Mouse (Mus musculus) kidney, embryonic 16.5 days (tissue): ENCODE data around the gene P2rx4. TPM values are rescaled to one million over a fixed set of nuclear protein-coding genes. Genes with fewer than 3 reads are reported as not detected.

ENCODE experiments used
- ATAC-seq: fragments of 200-750 bp; cut with Nextera tagmentation; 2 replicates; pipeline ENCODE4 v1.8.0; 2017; ENCODE audit warnings: moderate TSS enrichment; ENCODE audit not compliant: low FRiP score, low TSS enrichment
- H3K27ac ChIP-seq: fragments of 300-500 bp; sonication (generic); 2 replicates; pipeline ENCODE4 v1.5.1; 2014; ENCODE audit warnings: low read length
- H3K27me3 ChIP-seq: fragments of 300-500 bp; sonication (generic); 2 replicates; pipeline ENCODE4 v1.6.1; 2014; ENCODE audit warnings: low read length, control low read depth, mixed read lengths; ENCODE audit not compliant: insufficient read depth
- H3K36me3 ChIP-seq: fragments of 300-500 bp; sonication (generic); 2 replicates; pipeline ENCODE4 v1.6.1; 2014; ENCODE audit warnings: low read length, control low read depth, mixed read lengths; ENCODE audit not compliant: insufficient read depth
- H3K4me1 ChIP-seq: fragments of 300-500 bp; sonication (generic); 2 replicates; pipeline ENCODE4 v1.6.1; 2014; ENCODE audit warnings: low read length, control low read depth, mixed read lengths; ENCODE audit not compliant: insufficient read depth
- H3K4me2 ChIP-seq: fragments of 300-500 bp; sonication (generic); replicated peaks from 2 replicates; pipeline ENCODE4 v1.6.1; 2014; ENCODE audit warnings: low read depth, low read length
- H3K4me3 ChIP-seq: fragments of 300-500 bp; sonication (generic); 2 replicates; pipeline ENCODE4 v1.5.1; 2014; ENCODE audit warnings: mild to moderate bottlenecking, low read length
- H3K9ac ChIP-seq: fragments of 300-500 bp; sonication (generic); replicated peaks from 2 replicates; pipeline ENCODE4 v1.6.1; 2014; ENCODE audit warnings: low read length
- H3K9me3 ChIP-seq: fragments of 300-500 bp; sonication (generic); 2 replicates; pipeline ENCODE4 v1.6.1; 2016; ENCODE audit warnings: low read length, control low read depth
- WGBS: fragments of 180-500 bp; shearing (Covaris S2); extraction: QIAGEN DNeasy Blood & Tissue Kit; methylation state at CpG from one replicate; pipeline ENCODE4 v1.1.7; 2014; 5-methylcytosine and 5-hydroxymethylcytosine counted together
- polyA plus RNA-seq: library from polyadenylated mRNA; unstranded; fragments of >200 nt; fragmentation: Nextera tagmentation; extraction: Ambion mirVana; gene quantifications from 2 replicates; pipeline ENCODE4 v1.2.1, GENCODE M21; 2015

The P2rx4 gene
- polyA plus RNA-seq, 1 experiment from 2014 or later: 26.1 TPM

- Histone ChIP-seq H3K4me3 (no peak overlapping the region), H3K9me3 (0 out of 2 replicates have a peak, but pooled peaks cover 3% of the 10 kb centered on the region), H3K36me3 (no peaks in the 10 kb centered on the region), H3K4me2 (no peak overlapping the region), H3K9ac (no peak overlapping the region), H3K27me3 (no peaks in the 10 kb centered on the region), H3K4me1 (no peaks in the 10 kb centered on the region), H3K27ac (no peak overlapping the region)
- 61% methylated on average over 7 of the region's 7 CpGs for WGBS
- ATAC-seq: peak; percentile 31; the same call in 1 of the 2 replicates
Measured at GRCm38 (mm10) chr5:122718400-122718799, 11.1 kb downstream of the P2rx4 start.

DNA sequence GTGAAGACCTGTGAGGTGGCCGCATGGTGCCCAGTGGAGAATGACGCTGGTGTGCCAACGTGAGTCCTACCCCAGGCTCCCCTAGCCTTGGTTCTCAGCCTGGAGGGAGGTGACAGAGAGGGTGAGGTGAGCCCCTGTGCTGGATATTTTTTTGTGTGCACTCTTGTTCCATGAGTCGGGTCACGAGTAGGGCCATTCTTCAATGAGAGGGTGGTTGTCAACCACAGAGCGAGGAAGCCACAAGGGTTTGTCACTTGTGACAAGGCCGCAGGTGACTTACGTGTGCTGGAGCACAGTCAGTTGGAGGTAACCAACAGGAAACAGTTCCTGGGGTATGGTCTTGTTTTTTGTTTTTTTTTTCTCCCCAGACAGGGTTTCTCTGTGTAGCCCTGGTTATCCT, 11.8 kb downstream of the P2rx4 start:
- Histone ChIP-seq H3K4me3 (no peak overlapping the region), H3K36me3 (no peaks in the 10 kb centered on the region), H3K9me3 (0 out of 2 replicates have a peak, but pooled peaks cover 3% of the 10 kb centered on the region), H3K4me1 (no peaks in the 10 kb centered on the region), H3K27me3 (no peaks in the 10 kb centered on the region), H3K9ac (no peak overlapping the region), H3K27ac (no peak overlapping the region), H3K4me2 (no peak overlapping the region)
- 90% methylated on average over 8 of the region's 8 CpGs for WGBS
- no peak for ATAC-seq

- H3K4me2 ChIP-seq: no peak overlapping the region
- ATAC-seq: no peak
Measured at GRCm38 (mm10) chr5:122725453-122725852, 18.1 kb downstream of the P2rx4 start.

GRCm38 (mm10) chr5:122726068-122726467, 18.7 kb downstream of the P2rx4 start:
- Histone ChIP-seq H3K9ac (no peak overlapping the region), H3K9me3 (no peaks in the 10 kb centered on the region), H3K27ac (no peak overlapping the region), H3K4me2 (no peak overlapping the region), H3K36me3 (no peaks in the 10 kb centered on the region), H3K4me1 (0 out of 2 replicates have a peak, but pooled peaks cover 3% of the 10 kb centered on the region), H3K27me3 (no peaks in the 10 kb centered on the region), H3K4me3 (no peak overlapping the region)
- peak; percentile 52; the same call in 1 of the 2 replicates for ATAC-seq
- WGBS: 23% methylated on average over 7 of the region's 7 CpGs

More at GRCm38 (mm10) chr5:122725453-122725852, 18.1 kb downstream of the P2rx4 start:
- Histone ChIP-seq H3K4me3 (no peak overlapping the region), H3K27me3 (no peaks in the 10 kb centered on the region), H3K9ac (no peak overlapping the region), H3K9me3 (no peaks in the 10 kb centered on the region), H3K36me3 (no peaks in the 10 kb centered on the region), H3K4me1 (0 out of 2 replicates have a peak, but pooled peaks cover 3% of the 10 kb centered on the region), H3K27ac (no peak overlapping the region)
- WGBS: 94% methylated on average over 13 of the region's 13 CpGs

DNA sequence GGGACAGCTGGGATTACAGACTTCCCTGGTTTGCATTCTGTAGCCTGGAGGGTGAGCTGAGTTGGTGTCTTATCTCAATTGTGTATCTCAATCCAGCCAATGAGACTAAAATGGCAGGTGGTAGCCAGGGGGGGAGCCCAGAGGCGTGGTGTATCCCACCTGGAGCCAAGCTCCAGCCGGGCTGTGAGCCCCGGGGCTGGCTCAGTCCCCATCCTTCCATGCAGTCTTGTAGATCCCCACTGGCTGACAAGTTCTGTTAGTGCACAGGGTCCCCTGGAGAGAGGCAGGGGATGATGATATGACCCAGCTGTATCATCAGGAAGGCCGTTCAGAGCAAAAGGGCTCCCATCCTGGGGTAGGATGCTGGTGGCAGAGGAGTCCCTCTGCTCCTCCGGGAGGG, 19.3 kb downstream of the P2rx4 start:
- peak; percentile 53 for ATAC-seq
- 54% methylated on average over 5 of the region's 5 CpGs for WGBS
- H3K4me2 ChIP-seq: no peak overlapping the region

DNA sequence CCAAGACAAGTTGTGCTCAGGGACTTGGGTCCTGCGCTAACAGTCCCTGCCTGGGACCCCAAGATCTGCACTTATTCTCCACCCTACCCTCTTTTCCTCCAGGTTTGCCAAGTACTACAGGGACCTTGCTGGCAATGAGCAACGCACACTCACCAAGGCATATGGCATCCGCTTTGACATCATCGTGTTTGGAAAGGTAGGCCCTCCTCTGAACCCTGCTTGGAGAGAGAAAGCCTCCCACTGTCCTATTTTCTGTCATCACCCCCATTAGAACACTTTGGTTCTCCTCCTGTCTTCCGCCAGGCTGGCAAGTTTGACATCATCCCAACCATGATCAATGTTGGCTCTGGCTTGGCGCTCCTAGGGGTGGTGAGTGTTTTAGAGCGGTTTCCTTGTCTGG, 19.8 kb downstream of the P2rx4 start:
- Histone ChIP-seq H3K9me3 (no peaks in the 10 kb centered on the region), H3K4me2 (no peak overlapping the region), H3K4me3 (no peak overlapping the region), H3K27me3 (no peaks in the 10 kb centered on the region), H3K4me1 (peaks cover 10% of the 10 kb centered on the region; the same call in 1 of the 2 replicates), H3K27ac (no peak overlapping the region), H3K9ac (no peak overlapping the region), H3K36me3 (no peaks in the 10 kb centered on the region)
- ATAC-seq: no peak
- 88% methylated on average over 7 of the region's 7 CpGs for WGBS

More for the DNA sequence above, 19.3 kb downstream of the P2rx4 start:
- H3K27ac ChIP-seq: no peak overlapping the region
- H3K9me3 ChIP-seq: no peaks in the 10 kb centered on the region
- no peaks in the 10 kb centered on the region for H3K27me3 ChIP-seq
- H3K4me1 ChIP-seq: peaks cover 5% of the 10 kb centered on the region; the same call in 1 of the 2 replicates
- H3K4me3 ChIP-seq: no peak overlapping the region
- no peak overlapping the region for H3K9ac ChIP-seq
- H3K36me3 ChIP-seq: no peaks in the 10 kb centered on the region

- no peak overlapping the region for H3K9ac ChIP-seq
- no peaks in the 10 kb centered on the region for H3K9me3 ChIP-seq
- H3K27ac ChIP-seq: no peak overlapping the region
- no peaks in the 10 kb centered on the region for H3K36me3 ChIP-seq
- no peaks in the 10 kb centered on the region for H3K27me3 ChIP-seq
- WGBS: 89% methylated on average over 10 of the region's 10 CpGs
- H3K4me1 ChIP-seq: peaks cover 29% of the 10 kb centered on the region; the same call in 1 of the 2 replicates
- no peak for ATAC-seq
- no peak overlapping the region for H3K4me2 ChIP-seq
- H3K4me3 ChIP-seq: no peak overlapping the region
Measured at GRCm38 (mm10) chr5:122730776-122731175, 23.4 kb downstream of the P2rx4 start.

GRCm38 (mm10) chr5:122731321-122731720, 24.0 kb downstream of the P2rx4 start:
- H3K4me1 ChIP-seq: peaks cover 26% of the 10 kb centered on the region
- no peak overlapping the region for H3K4me3 ChIP-seq
- no peaks in the 10 kb centered on the region for H3K27me3 ChIP-seq
- H3K4me2 ChIP-seq: no peak overlapping the region
- 73% methylated on average over 8 of the region's 8 CpGs for WGBS
- H3K9me3 ChIP-seq: no peaks in the 10 kb centered on the region
- ATAC-seq: no peak
- H3K36me3 ChIP-seq: no peaks in the 10 kb centered on the region
- H3K27ac ChIP-seq: peak overlapping the region; percentile 57; the same call in 1 of the 2 replicates
- no peak overlapping the region for H3K9ac ChIP-seq

DNA sequence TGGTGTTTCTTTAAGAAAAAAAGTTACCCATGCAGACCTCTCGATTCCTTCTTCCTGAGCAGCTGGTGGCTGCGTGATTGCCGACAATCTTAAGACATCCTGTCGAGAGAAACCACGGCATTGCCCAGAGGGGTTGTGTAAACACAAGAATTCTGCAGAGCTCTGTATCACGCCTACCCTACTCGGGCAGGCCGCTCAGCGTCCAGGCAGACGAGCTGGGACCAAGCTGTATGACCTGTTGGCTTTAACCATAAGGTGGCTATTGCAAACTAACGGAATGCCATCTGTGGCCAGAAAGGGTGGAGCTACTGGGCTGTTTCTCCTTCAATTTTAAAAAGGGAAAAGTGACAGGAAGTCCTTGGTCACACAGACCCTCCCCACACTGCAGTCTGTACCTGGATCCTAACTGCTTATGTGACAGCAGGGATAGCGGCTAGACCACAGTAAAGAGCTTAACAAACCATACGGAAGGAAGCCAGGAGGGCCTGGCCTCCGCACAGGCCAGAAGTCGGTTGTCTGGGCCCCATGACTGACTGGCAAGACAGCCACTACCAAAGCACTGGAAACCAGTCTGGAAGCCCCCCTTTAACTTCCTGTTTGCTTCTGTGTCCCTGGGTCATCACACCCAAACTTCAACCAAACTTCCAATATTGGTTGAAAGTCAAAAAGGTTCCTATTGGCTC, 24.8 kb downstream of the P2rx4 start:
- peaks cover 26% of the 10 kb centered on the region for H3K4me1 ChIP-seq
- no peak overlapping the region for H3K4me3 ChIP-seq
- H3K36me3 ChIP-seq: peaks cover 2% of the 10 kb centered on the region; the same call in 1 of the 2 replicates
- no peak overlapping the region; the same call in 1 of the 2 replicates for H3K9ac ChIP-seq
- 24% methylated on average over 15 of the region's 15 CpGs for WGBS
- peak overlapping the region; percentile 72 for H3K27ac ChIP-seq
- H3K27me3 ChIP-seq: no peaks in the 10 kb centered on the region
- H3K9me3 ChIP-seq: no peaks in the 10 kb centered on the region
- ATAC-seq: no peak
- H3K4me2 ChIP-seq: 0 out of 2 replicates have a peak overlapping the region, but pooled peaks have one; percentile 1

- peaks cover 3% of the 10 kb centered on the region; the same call in 1 of the 2 replicates for H3K36me3 ChIP-seq
- no peak overlapping the region for H3K9ac ChIP-seq
- no peaks in the 10 kb centered on the region for H3K9me3 ChIP-seq
- WGBS: 31% methylated on average over 17 of the region's 17 CpGs
- H3K4me3 ChIP-seq: no peak overlapping the region
- no peaks in the 10 kb centered on the region for H3K27me3 ChIP-seq
- no peak for ATAC-seq
- peak overlapping the region; percentile 25; the same call in 1 of the 2 replicates for H3K4me2 ChIP-seq
- no peak overlapping the region for H3K27ac ChIP-seq
- peaks cover 26% of the 10 kb centered on the region for H3K4me1 ChIP-seq
Measured at GRCm38 (mm10) chr5:122733881-122734280, 26.5 kb downstream of the P2rx4 start.
